Mouse (Mus musculus) kidney, postnatal 36 days (tissue): ENCODE measurements around the gene Shf.

Source experiments
- DNase-seq, 2 experiments: peaks; one replicate each; pipeline ENCODE4 v3.0.0; 2021 to 2022; ENCODE audit warnings: mixed read lengths in 2 of 2

Shf gene

GRCm38 (mm10) chr2:122301081-122301920 lies 67.7 kb downstream of the Shf start:
- peak; percentile 13 to 56 for DNase-seq

GRCm38 (mm10) chr2:122300656-122301020 lies 68.3 kb downstream of the Shf start:
- no peak for DNase-seq

- DNase-seq = no peak
Observed at GRCm38 (mm10) chr2:122299911-122300655, 68.9 kb downstream of the Shf start.
